ENCODE assay signal across 28 mouse cellular contexts in the genomic region with DNA sequence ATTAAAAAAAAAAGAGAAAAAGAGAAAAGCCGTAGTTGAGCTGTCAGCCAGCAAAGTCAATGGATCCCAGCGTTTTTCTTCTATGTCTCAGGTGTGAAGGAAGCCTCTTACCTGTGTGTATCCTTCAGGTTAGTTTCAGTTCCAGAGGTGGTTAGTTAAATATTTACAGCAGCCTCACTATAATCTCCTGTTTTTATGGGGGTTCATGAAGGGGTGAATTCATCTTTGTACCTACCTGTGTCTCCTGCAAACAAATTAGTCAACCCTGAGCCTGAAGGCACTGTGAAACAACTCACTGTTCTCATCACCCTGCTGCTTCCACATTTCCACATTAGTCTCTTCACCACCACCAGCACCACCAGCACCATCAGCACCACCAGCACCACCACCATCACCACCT. TPM values are rescaled to one million over a fixed set of nuclear protein-coding genes. Genes with fewer than 3 reads are reported as not detected.
"Had no signal": no experiment of that assay in that cellular context is flagged by ENCODE, and none has a peak within 500 bp of the region (broad histone marks: within the 10 kb centered on the region; RNA-seq: fewer than 3 reads in every experiment).

No protein-coding gene starts in this region.

- H3K36me3 ChIP-seq: heart, embryonic 15.5 days; hindbrain, embryonic 10.5 days; hindbrain, embryonic 12.5 days; limb, embryonic 15.5 days; liver, embryonic 12.5 days had no signal

- H3K27me3 ChIP-seq: heart, embryonic 13.5 days; heart, embryonic 15.5 days; hindbrain, embryonic 12.5 days; limb, embryonic 13.5 days; limb, embryonic 15.5 days; liver, embryonic 12.5 days had no signal

- ATAC-seq: hindbrain, embryonic 16.5 days; inflammation-experienced regulatory T-cells, adult 6 months; liver, embryonic 12.5 days had no signal

- H3K9ac ChIP-seq: heart, embryonic 13.5 days; heart, embryonic 15.5 days; hindbrain, embryonic 12.5 days; hindbrain, embryonic 14.5 days; limb, embryonic 13.5 days; limb, embryonic 15.5 days; liver, embryonic 12.5 days; liver, embryonic 14.5 days had no signal

- H3K9me3 ChIP-seq: heart, embryonic 13.5 days; heart, embryonic 15.5 days; hindbrain, embryonic 10.5 days; hindbrain, embryonic 12.5 days; limb, embryonic 13.5 days; limb, embryonic 15.5 days; liver, embryonic 12.5 days had no signal

- H3K4me1 ChIP-seq: heart, embryonic 13.5 days; heart, embryonic 15.5 days; hindbrain, embryonic 12.5 days; limb, embryonic 13.5 days; limb, embryonic 15.5 days; liver, embryonic 12.5 days had no signal

- DNase-seq: gastrocnemius, postnatal 14 days; gastrocnemius, postnatal 36 days; heart, adult 2 months; heart, postnatal 14 days; heart, postnatal 4 days; kidney, adult 18-20 months; kidney, adult 8-10 months; kidney, postnatal 14 days; kidney, postnatal 36 days; layer of hippocampus, adult 9-11 months; layer of hippocampus, postnatal 36 days; left cerebral cortex, postnatal 4 days had no signal

- H3K27ac ChIP-seq: heart, adult 2 months; heart, embryonic 13.5 days; heart, embryonic 15.5 days; hindbrain, embryonic 10.5 days; hindbrain, embryonic 12.5 days; hindbrain, embryonic 14.5 days; kidney, postnatal 0 days; limb, embryonic 13.5 days; limb, embryonic 15.5 days; liver, embryonic 12.5 days; liver, embryonic 14.5 days had no signal

- H3K4me3 ChIP-seq: heart, adult 2 months; heart, embryonic 13.5 days; heart, embryonic 15.5 days; hindbrain, embryonic 10.5 days; hindbrain, embryonic 12.5 days; limb, embryonic 13.5 days; limb, embryonic 15.5 days; liver, embryonic 12.5 days had no signal

- H3K4me2 ChIP-seq: heart, embryonic 11.5 days; heart, embryonic 13.5 days; heart, embryonic 15.5 days; hindbrain, embryonic 12.5 days; hindbrain, embryonic 14.5 days; limb, embryonic 13.5 days; limb, embryonic 15.5 days; liver, embryonic 12.5 days had no signal

RNA-seq across cellular contexts. Expression of gene Acod1, which starts 59.5 kb away (rescaled TPM):
- polyA plus RNA-seq: heart, embryonic 11.5 days; heart, embryonic 13.5 days; heart, embryonic 15.5 days; heart, postnatal 0 days; hindbrain, embryonic 10.5 days; hindbrain, embryonic 12.5 days; hindbrain, embryonic 14.5 days; hindbrain, embryonic 16.5 days; kidney, embryonic 14.5 days; kidney, postnatal 0 days; limb, embryonic 11.5 days; limb, embryonic 13.5 days; limb, embryonic 15.5 days had no signal
